Mouse (Mus musculus) ovary, postnatal 36 days (tissue): ENCODE data around the gene Sco2.

Experiments
- DNase-seq: peaks from one replicate; pipeline ENCODE4 v3.0.0; 2022; ENCODE audit warnings: low spot score, mixed read lengths

Gene Sco2

GRCm38 (mm10) chr15:89373762-89374248 is at the start of gene Sco2:
Gene Sco2, minus strand, starts transcription at chr15:89373846.
- peak; percentile 90 for DNase-seq

- no peak for DNase-seq
These were observed 48.3 kb upstream of the Sco2 start for GRCm38 (mm10) chr15:89421938-89422337.

DNA sequence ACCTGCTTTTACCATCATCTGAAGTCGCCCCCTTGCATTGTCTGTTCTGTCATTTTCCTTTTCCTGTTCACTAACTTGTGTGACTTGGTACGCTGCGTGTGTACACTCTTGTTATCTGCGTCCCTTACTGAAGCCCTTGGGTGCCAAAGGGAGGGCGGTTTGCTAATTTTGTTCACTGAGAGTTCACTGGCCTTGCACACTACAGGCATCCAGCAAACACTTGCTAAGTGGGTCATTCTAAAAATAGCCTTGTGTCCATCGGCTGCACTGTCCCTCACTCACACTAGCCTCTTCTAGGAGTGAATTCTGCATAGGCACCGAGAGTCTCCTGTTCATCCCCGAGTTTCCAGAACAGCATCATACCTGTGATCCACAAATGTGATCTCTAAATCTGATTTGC is 41.6 kb upstream of the Sco2 start:
- DNase-seq: no peak

DNA sequence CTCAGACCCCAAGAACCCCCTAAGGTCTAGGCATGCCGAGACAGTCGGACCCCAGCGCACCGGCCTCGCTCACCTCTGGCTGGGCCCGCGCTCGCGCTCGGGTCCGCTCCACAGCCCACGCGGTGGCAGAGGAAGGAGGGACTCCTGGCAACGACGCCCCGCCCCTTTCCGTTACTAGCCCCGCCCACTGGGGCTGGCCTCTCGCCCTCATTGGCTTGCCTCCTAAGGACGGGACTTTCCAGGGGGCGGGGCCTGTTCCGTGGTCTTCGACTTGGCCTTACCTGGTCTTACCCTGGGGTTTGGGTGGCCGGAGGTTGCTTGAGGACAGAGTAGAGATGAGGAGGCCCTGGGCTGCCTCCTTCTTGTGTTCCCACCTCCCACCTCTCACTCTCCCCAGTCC is 36.5 kb upstream of the Sco2 start, which contains the start of gene Syce3:
Gene Syce3 (minus strand): TSS at position 386 of the 400 bp plus-strand sequence.
- no peak for DNase-seq

DNA sequence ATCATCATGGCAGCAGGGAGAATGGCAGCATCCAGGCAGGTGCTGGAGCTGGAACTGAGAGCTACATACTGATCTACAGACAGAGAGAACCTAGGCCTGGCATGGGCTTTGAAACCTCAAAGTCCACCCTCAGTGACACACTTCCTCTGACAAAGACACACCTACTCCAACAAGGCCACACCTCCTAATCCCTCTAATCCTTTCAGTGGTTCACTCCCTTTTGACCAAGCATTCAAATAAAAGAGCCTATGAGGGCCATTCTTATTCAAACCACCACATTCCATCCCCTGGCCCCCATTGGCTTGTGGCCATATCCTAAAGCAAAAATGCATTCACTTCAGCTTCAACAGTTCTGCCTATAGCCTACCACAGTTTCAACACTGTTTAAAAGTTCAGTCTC is 33.0 kb upstream of the Sco2 start:
- DNase-seq: no peak

DNA sequence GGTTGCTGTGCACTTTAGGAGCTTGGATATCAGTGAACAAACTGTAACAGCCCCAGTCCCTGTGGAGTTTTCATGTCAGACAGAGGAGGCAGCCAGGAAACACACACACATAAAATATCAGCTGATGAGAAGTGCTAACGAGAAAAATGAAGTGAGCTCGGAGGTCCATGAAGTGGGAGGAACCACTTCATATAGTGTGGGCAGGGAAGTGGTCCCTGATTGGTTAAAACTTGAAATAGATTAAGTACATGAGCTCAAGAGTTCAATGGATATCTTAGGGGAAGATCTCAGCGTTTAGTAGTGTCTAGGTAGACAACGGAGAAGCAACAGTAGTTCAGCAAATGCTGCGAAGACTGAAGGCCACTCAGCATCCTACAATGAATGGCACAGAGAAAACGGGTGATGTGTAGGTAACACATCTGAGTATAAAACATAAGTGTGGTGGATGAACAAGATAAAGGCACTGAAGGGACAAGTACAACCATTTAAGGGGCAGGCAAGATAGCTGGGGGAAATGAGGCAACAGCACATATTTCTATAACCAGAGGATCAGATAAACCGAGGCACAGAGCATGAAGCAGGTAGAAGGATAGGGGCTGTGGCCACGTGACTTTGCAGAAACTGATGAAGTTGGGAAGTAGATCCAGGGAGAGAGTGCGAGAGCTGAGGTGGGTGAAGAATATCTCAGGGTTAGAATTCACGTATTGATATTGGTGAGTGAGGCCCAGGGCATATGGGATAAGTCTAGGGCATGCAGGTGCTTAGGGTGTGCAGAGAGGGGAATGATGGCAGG is 31.4 kb upstream of the Sco2 start:
- DNase-seq: no peak

DNA sequence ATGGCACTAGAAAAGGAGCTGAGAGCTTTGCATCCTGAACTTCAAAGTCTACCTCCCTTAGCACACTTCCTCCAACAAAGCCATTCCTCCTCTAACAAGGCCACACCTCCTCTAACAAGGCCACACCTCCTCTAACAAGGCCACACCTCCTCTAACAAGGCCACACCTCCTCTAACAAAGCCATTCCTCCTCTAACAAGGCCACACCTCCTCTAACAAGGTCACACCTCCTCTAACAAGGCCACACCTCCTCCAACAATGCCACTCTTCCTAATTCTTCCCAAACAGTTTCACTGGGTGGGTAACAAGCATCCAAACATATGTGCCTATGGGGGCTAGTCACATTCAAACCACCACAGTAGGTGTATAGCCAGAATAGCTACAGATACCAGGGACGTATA is 28.8 kb upstream of the Sco2 start:
- no peak for DNase-seq

DNA sequence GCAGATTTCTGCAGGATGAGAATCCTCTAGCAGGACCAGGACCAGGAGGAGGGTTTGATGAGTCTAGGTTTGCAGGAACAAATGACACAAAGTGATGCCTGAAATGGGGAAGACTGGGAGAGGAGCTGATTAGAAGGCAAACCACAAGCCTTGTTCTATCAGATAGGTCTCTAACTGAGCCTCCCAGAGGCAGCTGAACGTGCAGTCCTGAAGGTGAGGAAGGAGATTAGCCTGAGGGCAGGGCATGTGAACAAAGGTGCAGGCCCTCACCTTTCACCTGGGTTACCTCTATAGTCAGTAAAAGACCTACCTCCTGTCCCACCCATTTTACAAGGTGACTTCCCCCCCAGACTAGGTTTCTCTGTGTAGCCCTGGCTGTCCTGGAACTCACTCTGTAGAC is 26.1 kb upstream of the Sco2 start:
- DNase-seq: no peak

- no peak for DNase-seq
These were observed 24.5 kb upstream of the Sco2 start for GRCm38 (mm10) chr15:89398146-89398545.

DNA sequence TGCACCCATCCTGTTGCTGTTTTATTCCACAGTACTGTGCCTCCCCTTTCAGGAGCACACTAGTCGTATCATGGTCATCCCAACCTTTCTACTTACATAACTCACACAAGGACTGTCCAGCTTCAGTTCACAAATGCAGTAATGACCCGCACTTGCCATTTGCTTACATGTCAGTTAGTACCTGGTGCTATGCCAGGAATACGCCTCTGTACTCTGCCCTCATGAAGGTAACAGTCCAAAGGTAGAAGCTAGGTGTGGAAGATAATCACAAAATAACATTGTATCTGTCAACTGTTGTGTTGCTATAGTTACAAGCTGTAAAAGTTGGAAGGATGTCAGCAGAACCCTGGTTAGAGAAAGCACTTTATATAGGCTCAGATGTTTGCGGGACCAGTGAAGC is 23.2 kb upstream of the Sco2 start:
- no peak for DNase-seq

DNA sequence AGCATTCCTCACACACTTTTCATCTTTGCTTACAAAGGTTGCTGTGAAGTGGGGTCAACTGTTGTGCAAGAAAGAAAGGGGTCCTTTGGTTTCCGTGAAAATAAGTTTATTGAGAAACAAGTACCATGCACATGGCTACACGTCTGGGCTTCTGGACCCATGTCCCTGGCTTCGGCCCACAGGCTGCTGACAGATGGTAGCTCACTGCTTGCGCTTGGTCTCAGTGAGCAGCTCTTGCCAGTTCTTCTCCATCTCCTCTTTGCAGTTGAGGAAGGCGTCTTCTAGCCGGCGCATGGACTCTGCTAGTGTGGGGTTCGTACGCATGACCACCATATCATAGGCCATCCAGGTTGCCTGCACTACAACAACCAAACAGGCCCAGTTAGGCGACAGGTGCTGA is 16.4 kb upstream of the Sco2 start:
- DNase-seq: no peak

DNA sequence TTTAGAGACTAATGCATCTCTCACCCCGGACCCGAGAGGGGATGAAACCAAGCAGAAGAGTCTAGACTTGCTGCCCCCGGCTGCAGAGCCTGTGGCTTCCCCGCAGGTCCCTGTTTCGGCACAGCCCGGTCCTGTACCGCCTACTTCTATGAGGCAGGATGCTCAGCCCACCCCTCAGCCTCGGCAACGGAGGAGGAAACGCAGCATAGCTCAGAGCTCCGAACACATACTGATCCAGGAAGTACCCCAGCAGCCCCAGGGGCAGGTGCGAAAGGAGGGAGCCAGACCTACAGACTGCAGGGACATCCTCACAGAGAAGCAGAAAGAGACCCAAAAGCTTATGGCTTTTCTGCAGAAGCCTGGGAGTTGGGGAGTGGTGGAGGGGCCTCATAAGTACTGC is 13.5 kb upstream of the Sco2 start:
- no peak for DNase-seq

- no peak for DNase-seq
These were observed 11.0 kb upstream of the Sco2 start, which contains the start of gene Klhdc7b for GRCm38 (mm10) chr15:89384617-89385016. Gene Klhdc7b, plus strand, starts transcription at chr15:89384917.

DNA sequence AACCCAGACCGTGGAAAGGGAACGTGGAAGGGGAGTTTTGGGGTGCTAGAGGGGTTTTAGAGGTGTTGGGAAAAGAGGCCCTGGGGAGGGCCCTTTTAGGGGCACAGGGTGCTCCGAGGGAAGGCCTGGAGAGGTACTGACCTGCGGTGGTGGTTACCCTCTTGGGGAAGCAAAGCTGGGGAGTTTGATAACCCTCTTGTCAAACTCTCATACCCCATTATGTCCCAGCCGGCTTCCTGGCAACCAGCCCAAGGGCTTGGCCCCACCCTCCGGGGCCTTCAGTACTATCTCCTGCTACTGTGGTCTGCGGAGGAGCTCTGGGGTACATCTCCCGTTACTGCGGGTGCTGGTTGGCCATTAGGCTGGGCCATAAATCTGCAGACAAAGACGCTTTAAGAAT is 5.8 kb upstream of the Sco2 start:
- no peak for DNase-seq

GRCm38 (mm10) chr15:89378831-89379401 is 5.3 kb upstream of the Sco2 start, which contains the start of gene Odf3b:
Gene Odf3b, minus strand, starts transcription at chr15:89379282.
- DNase-seq: no peak

- no peak for DNase-seq
These were observed 4.5 kb upstream of the Sco2 start for GRCm38 (mm10) chr15:89377938-89378828.

GRCm38 (mm10) chr15:89377362-89377761 is 3.7 kb upstream of the Sco2 start:
- no peak for DNase-seq

- no peak for DNase-seq
These were observed 3.3 kb upstream of the Sco2 start, which contains the start of gene Tymp for GRCm38 (mm10) chr15:89376957-89377356. Gene Tymp, minus strand, starts transcription at chr15:89377039.

DNA sequence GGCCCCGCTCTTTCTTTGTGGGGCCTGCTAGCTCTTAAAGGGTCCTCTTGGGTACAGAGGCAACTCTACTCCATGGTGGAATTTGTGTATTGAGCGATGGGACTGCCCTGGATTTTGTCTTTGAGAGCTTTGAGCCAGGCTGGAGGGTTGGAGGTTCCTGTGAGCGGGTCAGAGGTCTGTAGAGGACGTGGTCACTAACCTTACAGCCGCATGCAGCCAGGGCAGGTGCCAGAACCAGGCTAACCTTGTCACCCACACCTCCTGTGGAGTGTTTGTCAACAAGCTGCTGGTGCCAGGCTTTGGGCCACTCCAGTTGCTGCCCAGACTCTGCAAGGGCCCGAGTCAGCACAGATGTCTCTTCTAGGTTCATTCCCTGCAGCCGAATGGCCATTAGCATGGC is 2.4 kb upstream of the Sco2 start:
- DNase-seq: no peak

DNA sequence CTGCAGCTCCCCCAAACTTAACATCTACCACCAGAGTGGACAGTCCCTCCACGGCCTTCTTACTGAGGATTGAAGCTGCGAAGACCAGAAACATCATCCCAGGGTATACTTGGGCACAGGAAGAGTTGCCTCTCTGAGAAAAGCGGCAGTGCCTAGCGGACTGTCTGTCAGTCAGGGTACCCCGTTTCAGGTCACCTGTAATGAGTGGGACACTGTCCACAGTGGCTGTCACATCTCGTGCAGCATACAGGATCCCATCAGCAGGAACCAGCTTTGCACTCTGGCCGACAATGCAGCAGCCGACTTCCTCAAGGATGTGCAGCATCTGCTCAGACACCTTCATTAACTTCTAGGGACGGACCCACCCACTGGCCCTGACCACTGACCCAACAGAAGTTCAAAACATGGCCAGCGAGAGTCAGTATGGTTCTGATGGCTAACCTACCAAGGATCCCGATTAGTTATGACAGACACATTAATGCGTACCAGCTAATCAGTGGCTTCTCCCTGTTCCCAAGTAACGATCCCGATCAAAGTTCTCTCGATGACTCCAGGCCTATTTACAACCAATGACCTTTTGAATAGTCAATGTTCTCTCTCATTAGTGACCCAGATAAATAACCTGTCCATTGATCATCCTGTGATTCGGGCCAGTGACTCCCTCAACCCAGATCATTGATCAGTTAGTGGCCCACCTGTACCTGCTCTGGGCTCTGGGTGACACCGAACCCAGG is 1.3 kb upstream of the Sco2 start:
- no peak for DNase-seq

GRCm38 (mm10) chr15:89374340-89374739 is 694 bp upstream of the Sco2 start:
- DNase-seq: no peak
